Mouse (Mus musculus) embryonic facial prominence, embryonic 10.5 days (tissue): ENCODE data around the gene Crb1. TPM values are rescaled to one million over a fixed set of nuclear protein-coding genes. Genes with fewer than 3 reads are reported as not detected.

Source experiments
- DNase-seq: peaks from one replicate; pipeline ENCODE4 v3.0.0-alpha.2; 2017; ENCODE audit warnings: low spot score
- H3K27ac ChIP-seq: fragments of 300-500 bp; sonication (generic); replicated peaks from 2 replicates; pipeline ENCODE4 v1.5.1; 2016; ENCODE audit warnings: mild to moderate bottlenecking
- H3K27me3 ChIP-seq: fragments of 300-500 bp; sonication (generic); replicated peaks from 2 replicates; pipeline ENCODE4 v1.6.1; 2016; ENCODE audit warnings: low read depth, mild to moderate bottlenecking; ENCODE audit not compliant: poor library complexity, severe bottlenecking
- H3K36me3 ChIP-seq: fragments of 300-500 bp; sonication (generic); replicated peaks from 2 replicates; pipeline ENCODE4 v1.6.1; 2016; ENCODE audit warnings: mild to moderate bottlenecking, moderate library complexity
- H3K4me1 ChIP-seq: fragments of 300-500 bp; sonication (generic); 2 replicates; pipeline ENCODE4 v1.6.1; 2016
- H3K4me3 ChIP-seq: fragments of 300-500 bp; sonication (generic); 2 replicates; pipeline ENCODE4 v1.5.1; 2016; ENCODE audit warnings: mild to moderate bottlenecking, moderate library complexity
- H3K9me3 ChIP-seq: fragments of 300-500 bp; sonication (generic); 2 replicates; pipeline ENCODE4 v1.6.1; 2016; ENCODE audit warnings: mild to moderate bottlenecking
- WGBS: fragments of 180-500 bp; shearing (Covaris S2); methylation state at CpG from one replicate; pipeline ENCODE4 v1.1.7; 2016; 5-methylcytosine and 5-hydroxymethylcytosine counted together
- polyA plus RNA-seq: library from polyadenylated mRNA; unstranded; fragments of >200 nt; fragmentation: Nextera tagmentation; extraction: Ambion mirVana; gene quantifications from 2 replicates; pipeline ENCODE4 v1.2.1, GENCODE M21; 2016

The Crb1 gene
- polyA plus RNA-seq, 1 experiment from 2014 or later, result 0.25 TPM

DNA sequence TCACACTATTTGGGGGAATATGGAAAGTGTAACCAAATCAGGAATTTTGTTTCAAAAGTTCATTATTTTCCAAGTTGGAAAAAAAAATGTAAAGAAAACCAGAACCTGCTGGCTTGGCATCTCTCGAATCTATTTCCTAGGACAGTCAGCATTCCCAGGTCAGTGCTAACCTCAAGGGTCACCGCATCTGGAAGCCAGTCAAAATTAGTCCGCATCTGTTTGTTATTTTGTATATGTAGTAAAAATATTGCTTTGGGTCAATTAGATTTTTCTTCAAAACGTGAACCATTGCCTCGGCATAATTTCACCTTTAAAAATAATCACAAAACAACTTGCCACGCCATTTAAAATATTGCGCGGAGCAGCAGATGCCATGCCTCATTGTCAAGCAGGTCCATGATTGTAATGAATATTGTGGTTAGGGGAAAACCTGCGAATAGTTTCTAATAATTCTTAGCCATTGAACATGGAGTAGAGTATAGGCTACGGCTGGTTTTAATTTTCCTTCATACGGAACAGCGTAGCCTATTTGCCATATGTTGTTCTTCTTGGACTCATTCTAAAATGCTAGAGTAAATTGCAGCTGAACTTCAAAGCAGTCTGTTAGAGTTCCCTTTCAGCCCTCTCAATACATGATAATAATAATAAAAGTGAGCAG, 130.0 kb downstream of the Crb1 start:
- no peak for DNase-seq
- Histone ChIP-seq H3K4me3 (no peak overlapping the region), H3K36me3 (no peaks in the 10 kb centered on the region), H3K27me3 (no peaks in the 10 kb centered on the region), H3K4me1 (peaks cover 11% of the 10 kb centered on the region), H3K9me3 (no peaks in the 10 kb centered on the region), H3K27ac (no peak overlapping the region)
- 58% methylated on average over 12 of the region's 12 CpGs for WGBS

DNA sequence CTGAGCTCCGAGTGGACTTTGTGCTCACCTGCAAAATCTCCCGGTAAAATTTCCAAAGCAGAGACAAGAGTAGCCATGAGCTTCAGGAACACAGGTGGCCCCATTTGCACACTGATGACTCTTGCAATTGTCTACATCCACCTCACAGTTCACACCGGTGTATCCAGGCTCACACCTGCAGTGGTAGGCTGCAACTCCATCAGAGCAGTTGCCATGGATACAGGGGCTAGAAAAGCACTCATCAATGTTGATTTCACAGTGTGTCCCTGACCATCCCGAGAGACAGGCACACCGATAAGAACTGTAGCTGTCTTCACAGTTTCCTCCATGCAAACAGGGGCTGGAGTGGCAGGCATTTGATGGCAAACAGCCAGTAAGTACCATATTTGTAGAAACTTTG, 140.1 kb downstream of the Crb1 start:
- no peak for DNase-seq
- whole genome bisulfite sequencing, result 69% methylated on average over 5 of the region's 5 CpGs
- H3K36me3 ChIP-seq, result no peaks in the 10 kb centered on the region

DNA sequence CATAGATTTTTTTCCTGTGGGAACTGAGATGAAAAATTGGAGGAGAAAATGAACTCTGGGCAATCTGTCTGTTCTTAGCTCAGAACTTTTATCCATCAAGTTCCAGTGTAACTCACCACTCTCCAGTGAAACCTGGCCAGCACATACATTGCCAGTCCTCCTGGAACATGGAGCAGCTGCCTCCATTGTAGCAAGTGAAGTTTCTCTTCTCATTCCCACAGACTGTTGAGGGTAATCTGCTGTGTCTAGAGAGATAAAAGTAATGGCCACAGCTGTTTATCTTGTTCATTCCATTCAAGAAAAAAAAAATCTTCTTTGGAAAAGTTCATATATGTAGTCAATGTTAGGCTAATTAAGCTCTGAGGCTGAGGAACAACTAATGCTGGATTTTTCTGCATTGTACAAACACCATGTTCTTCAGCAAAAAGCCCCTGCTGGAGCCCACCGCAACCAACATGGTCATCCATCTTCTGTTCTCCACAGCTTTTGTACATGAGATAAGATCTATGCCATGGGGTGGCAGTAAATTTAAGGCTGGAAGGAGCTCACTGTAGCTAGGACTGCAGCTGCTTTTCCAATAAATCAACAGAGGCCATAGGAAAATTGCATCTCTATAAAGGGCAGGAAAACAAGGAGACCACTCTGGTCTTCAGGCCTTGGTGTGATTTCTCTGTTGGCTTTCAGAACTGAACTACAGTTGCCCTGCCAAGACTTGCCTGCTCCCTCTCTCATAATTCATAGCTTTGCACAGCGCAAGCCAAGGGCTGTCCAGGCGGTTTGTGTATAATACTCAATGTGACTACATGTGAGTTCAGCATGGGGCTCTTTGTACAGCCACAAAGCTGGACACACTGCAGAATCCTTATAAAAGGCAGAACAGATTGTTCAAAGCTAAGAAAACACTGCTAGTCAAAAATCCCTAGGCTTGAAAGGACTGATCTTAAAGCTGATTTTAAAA, 142.0 kb downstream of the Crb1 start:
- WGBS, result 92% methylated on average over 3 of the region's 3 CpGs
- no peak overlapping the region for H3K27ac ChIP-seq
- H3K27me3 ChIP-seq, result no peaks in the 10 kb centered on the region
- H3K4me1 ChIP-seq, result no peaks in the 10 kb centered on the region
- no peak overlapping the region for H3K4me3 ChIP-seq
- no peaks in the 10 kb centered on the region for H3K9me3 ChIP-seq
- DNase-seq, result no peak
- no peaks in the 10 kb centered on the region for H3K36me3 ChIP-seq

More for the DNA sequence above, 140.1 kb downstream of the Crb1 start:
- no peaks in the 10 kb centered on the region for H3K4me1 ChIP-seq
- H3K9me3 ChIP-seq, result no peaks in the 10 kb centered on the region
- H3K4me3 ChIP-seq, result no peak overlapping the region
- no peak overlapping the region for H3K27ac ChIP-seq
- H3K27me3 ChIP-seq, result no peaks in the 10 kb centered on the region

DNA sequence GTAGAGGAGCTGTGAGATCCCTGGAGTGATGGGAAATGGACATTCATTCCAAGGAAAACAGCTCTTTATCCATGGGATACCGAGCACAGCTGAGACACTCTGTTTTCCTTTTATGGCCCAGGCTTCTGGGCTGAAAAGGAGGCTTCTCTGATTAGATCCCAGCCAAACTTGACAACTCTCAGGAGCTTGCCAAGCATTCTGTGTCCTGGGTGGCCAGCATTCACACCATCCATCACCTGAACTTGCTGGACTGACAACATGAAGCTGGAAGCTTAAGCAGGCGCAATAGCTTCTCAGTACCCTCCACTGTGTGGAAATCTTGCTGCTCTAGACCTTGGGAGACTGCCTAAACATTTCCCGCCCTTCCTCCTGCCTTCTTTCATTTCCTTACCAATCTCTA, 144.3 kb downstream of the Crb1 start:
- H3K4me3 ChIP-seq, result no peak overlapping the region
- no peaks in the 10 kb centered on the region for H3K36me3 ChIP-seq
- WGBS, result 75% methylated on average over 3 of the region's 3 CpGs
- no peak for DNase-seq
- no peaks in the 10 kb centered on the region for H3K27me3 ChIP-seq
- H3K27ac ChIP-seq, result no peak overlapping the region
- no peaks in the 10 kb centered on the region for H3K9me3 ChIP-seq
- no peaks in the 10 kb centered on the region for H3K4me1 ChIP-seq

DNA sequence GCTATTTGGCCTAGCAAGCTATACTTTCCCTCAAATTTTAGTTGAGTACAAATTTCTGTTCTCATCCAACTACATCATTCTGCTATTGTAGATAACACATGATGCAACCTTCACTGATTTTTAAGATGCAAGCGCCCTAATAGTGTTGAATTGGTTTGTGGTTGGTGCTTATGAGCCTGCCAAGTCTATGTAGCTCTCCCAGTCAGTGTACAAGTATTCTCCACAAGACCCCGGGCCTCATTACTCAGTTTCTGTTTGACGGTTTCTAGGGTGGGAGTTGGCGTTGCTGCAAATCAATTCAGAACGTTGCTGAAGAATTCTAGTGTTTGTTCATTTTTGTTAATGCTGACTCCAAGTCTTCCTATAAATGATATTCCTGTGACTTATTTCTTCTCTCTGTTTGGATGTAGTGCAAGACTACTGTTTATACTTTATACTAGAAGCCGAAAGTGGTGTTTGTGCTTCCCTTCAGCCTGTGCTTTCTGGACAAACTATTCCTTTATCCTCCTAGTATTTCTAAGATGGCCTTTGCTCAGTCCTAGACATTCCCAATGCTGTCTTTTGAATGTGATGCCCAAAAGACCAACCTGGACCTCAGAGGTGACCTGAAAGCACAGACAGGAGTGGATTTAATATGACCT, 152.5 kb downstream of the Crb1 start:
- WGBS, result 88% methylated on average over 6 of the region's 6 CpGs
- DNase-seq, result no peak
- H3K36me3 ChIP-seq, result no peaks in the 10 kb centered on the region
- H3K27ac ChIP-seq, result no peak overlapping the region
- no peak overlapping the region for H3K4me3 ChIP-seq
- no peaks in the 10 kb centered on the region for H3K27me3 ChIP-seq
- no peaks in the 10 kb centered on the region for H3K4me1 ChIP-seq
- H3K9me3 ChIP-seq, result no peaks in the 10 kb centered on the region

DNA sequence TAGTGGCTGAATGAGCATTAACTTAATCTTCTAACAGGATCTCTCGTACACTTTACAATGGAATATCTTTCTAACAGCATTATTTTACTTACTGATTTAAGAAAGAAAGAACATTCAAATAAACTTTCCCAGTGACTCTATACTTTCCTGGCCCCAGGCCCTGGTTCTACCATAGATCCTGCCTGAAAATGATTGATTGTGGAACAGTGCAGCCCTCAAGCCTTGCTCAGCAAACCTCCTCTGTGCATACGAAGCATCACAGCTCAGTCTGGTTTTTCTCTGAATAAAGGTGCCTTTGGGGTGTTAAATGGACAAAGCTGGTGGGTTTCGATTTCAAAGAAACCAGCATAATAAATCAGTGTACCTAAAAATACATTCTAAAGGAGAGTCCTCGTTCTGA, 153.1 kb downstream of the Crb1 start:
- 78% methylated on average over 4 of the region's 4 CpGs for WGBS
- no peaks in the 10 kb centered on the region for H3K9me3 ChIP-seq
- no peaks in the 10 kb centered on the region for H3K27me3 ChIP-seq
- no peaks in the 10 kb centered on the region for H3K4me1 ChIP-seq
- no peak for DNase-seq
- H3K36me3 ChIP-seq, result no peaks in the 10 kb centered on the region
- no peak overlapping the region for H3K4me3 ChIP-seq
- no peak overlapping the region for H3K27ac ChIP-seq

DNA sequence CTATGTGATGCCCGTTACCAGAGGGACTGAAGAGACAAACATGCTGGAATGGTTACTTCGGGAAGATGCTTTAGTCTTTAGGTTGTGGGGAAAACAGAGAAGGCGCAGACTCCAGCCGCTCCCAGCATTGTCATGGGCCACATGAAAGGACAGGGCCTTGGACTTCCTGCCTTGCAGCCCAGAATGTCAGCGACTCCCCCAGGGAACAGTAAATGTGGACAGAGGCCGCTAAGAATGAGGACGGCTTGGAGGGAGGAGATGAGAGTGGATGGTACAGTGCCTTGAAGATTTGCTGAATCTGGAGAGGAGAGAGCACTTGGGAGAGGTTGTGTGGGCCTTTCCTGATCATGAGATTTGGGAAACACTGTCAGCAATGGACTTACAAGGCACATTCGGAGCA, 161.6 kb downstream of the Crb1 start:
- Histone ChIP-seq H3K9me3 (no peaks in the 10 kb centered on the region), H3K4me3 (no peak overlapping the region), H3K36me3 (no peaks in the 10 kb centered on the region), H3K27ac (no peak overlapping the region), H3K27me3 (no peaks in the 10 kb centered on the region), H3K4me1 (peaks cover 12% of the 10 kb centered on the region)
- WGBS, result 63% methylated on average over 8 of the region's 8 CpGs
- no peak for DNase-seq

DNA sequence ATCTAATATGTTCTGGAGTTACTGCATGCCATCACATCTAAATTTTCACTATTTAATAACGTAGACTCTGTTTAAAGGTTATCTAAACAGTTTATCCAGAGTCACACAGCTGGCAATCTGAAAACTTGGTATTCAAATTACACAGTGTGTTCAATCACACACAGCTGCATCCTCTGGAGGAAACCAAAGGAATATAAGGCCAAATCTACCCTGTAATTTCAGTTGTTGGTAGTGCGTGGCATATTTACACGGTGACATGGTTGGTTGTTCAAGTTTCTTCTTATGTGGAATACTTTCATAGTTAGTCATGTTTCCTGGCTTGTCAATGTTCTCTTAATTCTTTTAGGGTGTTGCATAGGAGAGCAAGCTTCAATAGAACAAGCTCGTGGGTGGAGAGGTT, 166.4 kb downstream of the Crb1 start:
- DNase-seq, result no peak
- WGBS, result 62% methylated on average over 4 of the region's 4 CpGs
- no peak overlapping the region for H3K27ac ChIP-seq

DNA sequence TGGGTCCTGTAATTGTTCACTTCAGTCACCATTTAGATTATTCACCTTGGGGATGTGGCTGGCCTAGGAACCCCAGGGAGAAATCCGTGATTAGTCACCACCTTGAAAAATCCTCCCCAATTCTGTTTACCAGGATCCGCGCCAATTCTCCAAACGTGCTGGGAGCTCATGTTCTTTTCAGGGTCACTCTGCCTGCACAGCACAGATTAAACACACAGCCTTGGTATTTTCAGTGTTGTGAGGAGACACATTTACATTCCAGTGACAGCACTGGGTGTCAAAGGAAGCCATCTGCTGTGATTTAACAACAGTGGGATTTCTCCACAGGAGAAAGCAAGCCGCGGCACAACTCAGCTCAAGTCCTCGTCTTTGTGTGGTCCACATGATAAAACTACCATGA, 167.1 kb downstream of the Crb1 start:
- Histone ChIP-seq H3K4me3 (no peak overlapping the region), H3K4me1 (peaks cover 28% of the 10 kb centered on the region), H3K36me3 (no peaks in the 10 kb centered on the region), H3K9me3 (no peaks in the 10 kb centered on the region), H3K27me3 (no peaks in the 10 kb centered on the region), H3K27ac (no peak overlapping the region)
- WGBS, result 40% methylated on average over 7 of the region's 7 CpGs
- no peak for DNase-seq

More for the DNA sequence above, 166.4 kb downstream of the Crb1 start:
- H3K27me3 ChIP-seq, result no peaks in the 10 kb centered on the region
- no peak overlapping the region for H3K4me3 ChIP-seq
- peaks cover 28% of the 10 kb centered on the region for H3K4me1 ChIP-seq
- no peaks in the 10 kb centered on the region for H3K9me3 ChIP-seq
- no peaks in the 10 kb centered on the region for H3K36me3 ChIP-seq

DNA sequence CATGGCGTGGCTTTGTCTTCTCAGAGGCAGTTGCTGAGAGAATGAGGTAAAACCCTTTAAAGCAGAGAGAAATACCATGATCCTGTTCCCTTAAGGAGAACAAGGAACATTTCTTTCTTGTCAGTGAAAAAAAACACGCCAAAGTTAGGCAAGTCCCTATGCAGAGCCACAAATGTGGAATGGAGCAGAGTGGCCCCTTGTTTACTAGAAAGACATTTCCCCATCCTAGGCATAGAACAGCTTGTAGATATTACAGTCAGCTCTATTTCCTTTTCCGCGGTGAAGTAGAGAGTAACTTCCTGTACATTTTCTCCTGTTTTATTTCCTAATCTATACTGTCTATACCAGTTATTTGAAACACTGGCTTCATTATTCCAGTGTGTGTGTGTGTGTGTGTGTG, 170.6 kb downstream of the Crb1 start:
- Histone ChIP-seq H3K4me3 (no peak overlapping the region), H3K27ac (no peak overlapping the region), H3K9me3 (no peaks in the 10 kb centered on the region), H3K27me3 (no peaks in the 10 kb centered on the region), H3K36me3 (no peaks in the 10 kb centered on the region), H3K4me1 (peaks cover 24% of the 10 kb centered on the region)
- 80% methylated on average over 4 of the region's 4 CpGs for WGBS
- no peak for DNase-seq

DNA sequence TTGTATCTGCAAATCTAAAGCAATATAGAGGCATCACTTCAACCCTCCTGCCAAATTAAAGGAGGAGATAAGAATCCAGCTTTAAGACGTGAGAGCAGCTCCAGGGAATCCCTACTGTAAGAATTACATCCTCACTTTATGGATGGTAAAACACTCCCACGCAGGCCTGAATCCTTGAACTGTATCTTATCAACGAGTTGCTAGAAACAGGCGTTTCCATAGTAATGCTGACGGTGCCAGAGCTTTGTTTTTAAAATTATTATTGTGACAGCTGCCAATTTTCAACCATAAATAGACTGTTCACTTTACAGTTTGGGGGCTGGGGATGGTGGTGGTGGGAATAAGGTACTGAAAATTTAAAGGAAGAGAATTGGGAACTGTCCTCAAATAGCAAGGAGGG, 173.9 kb downstream of the Crb1 start:
- H3K9me3 ChIP-seq, result no peaks in the 10 kb centered on the region
- no peak for DNase-seq
- WGBS, result 90% methylated on average over 5 of the region's 5 CpGs
- H3K4me1 ChIP-seq, result 0 out of 2 replicates have a peak, but pooled peaks cover 5% of the 10 kb centered on the region
- H3K4me3 ChIP-seq, result no peak overlapping the region
- H3K36me3 ChIP-seq, result no peaks in the 10 kb centered on the region
- H3K27me3 ChIP-seq, result no peaks in the 10 kb centered on the region
- H3K27ac ChIP-seq, result no peak overlapping the region

DNA sequence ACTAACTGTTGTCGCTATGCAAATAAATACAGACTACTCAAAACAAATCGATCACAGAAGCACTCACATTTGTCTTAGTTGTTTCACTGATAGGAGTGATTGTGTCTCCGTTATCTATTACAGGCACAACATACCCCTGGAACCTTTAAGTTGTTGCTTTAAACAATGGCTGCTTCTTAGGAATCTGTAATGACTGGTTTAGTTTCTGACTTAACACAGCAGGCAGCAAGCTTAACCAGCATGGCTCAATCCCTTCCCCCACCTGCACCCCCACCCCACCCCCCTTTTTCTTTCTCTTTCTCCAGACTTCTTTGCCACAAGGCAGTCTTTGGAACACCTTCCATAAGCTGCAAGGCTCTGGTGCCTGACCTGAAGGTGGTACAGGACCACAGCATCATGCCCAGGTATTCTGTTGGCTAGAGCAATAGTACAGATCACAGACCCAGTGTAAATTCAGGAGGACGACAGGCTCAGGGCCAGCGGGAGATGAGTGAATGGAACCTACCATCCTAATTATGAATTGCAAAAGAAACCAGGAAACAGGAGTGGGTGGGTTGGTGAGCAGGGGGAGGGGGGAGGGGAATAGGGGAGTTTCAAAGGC, 182.4 kb downstream of the Crb1 start:
- Histone ChIP-seq H3K4me1 (peaks cover 23% of the 10 kb centered on the region), H3K4me3 (0 out of 2 replicates have a peak overlapping the region, but pooled peaks have one; percentile 13), H3K27ac (no peak overlapping the region), H3K36me3 (no peaks in the 10 kb centered on the region), H3K9me3 (no peaks in the 10 kb centered on the region), H3K27me3 (no peaks in the 10 kb centered on the region)
- DNase-seq, result peak; percentile 16
- WGBS, result 5% methylated on average over 5 of the region's 5 CpGs
